Mouse (Mus musculus): ENCODE measurements at regions not wholly inside any gene's neighbourhood (a gene's known extent, or its start where the extent isn't known, plus 50 kb on each side); places are given as distances from the start of the nearest gene placed in this dataset.
A peak's percentile ranks its signal among the peaks of the same experiment; 100 is the strongest.

DNA sequence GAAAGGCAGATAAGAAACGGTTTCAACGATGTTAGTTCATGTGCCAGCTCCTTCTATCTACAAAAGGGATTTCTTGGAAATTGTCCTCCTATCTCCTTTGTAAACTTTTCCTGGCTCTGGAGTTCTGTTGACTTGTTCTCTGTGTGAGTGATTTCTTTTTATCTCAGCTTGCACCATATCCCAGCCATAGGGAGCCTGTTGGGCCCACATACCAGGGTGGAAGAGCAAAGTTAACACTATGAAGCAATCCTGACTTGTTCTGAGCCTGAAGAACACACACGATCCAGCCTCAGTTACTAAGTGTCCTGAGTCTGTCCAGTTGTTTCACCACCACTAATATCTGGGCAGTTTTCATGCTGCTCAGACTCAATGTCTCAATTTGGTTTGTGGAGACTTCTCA is 192.1 kb upstream of the Ptbp2 start:
- DNase-seq (ENCODE audit: low spot score in 2 of 2), result no peak

DNA sequence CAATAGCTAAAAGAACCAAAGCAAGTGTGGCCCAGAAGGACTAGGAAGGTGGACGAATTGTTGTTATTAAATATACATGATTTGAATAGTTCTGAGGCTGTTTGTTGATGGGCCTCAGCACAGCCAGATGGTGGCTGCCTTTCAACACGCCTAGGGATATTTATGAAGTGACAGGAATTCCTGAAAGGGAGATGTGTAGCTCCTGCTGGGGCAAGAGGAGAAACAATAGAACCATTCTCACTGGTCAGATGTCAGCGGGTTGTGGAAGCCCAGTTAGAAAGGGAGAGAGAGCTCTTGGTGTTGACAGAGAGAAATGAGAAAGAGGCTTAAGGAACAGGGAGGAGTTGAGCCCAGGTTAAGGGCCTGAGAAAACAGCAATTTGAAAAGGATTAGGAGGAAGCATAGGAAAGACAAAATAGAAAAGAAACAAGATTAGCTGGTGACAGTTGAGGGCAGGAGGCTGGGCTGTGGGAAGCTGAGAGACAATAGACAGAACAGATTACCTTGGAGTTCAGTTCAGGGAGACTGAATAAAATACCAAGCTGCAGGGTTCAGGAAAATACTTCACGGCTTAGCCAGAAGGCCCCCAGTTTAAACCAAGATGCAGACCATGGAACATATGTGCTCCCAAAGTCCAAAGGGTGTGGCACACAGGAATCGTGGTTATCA is 174.7 kb upstream of the Ptbp2 start:
- no peak for DNase-seq (ENCODE audit: low spot score in 2 of 2)

DNA sequence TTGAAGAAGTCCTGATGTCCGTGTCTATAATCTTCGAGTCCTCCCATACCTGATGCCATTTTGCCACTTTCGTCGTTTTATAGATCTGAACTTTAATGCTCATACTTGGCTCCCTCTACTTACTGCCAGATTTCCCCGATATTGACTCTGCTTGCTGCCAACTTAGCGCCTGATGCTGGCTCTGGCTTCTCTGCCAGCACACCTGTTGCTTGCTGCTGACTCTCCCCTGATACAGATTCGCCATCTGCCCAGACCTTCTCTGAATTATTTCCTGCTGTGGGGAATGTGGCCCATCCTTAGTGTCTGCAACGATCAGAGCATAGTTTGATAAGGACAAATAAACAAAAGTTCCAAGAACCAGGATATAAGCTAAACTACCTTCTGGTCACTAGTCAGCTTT is 173.3 kb upstream of the Ptbp2 start:
- no peak for DNase-seq (ENCODE audit: low spot score in 2 of 2)

DNA sequence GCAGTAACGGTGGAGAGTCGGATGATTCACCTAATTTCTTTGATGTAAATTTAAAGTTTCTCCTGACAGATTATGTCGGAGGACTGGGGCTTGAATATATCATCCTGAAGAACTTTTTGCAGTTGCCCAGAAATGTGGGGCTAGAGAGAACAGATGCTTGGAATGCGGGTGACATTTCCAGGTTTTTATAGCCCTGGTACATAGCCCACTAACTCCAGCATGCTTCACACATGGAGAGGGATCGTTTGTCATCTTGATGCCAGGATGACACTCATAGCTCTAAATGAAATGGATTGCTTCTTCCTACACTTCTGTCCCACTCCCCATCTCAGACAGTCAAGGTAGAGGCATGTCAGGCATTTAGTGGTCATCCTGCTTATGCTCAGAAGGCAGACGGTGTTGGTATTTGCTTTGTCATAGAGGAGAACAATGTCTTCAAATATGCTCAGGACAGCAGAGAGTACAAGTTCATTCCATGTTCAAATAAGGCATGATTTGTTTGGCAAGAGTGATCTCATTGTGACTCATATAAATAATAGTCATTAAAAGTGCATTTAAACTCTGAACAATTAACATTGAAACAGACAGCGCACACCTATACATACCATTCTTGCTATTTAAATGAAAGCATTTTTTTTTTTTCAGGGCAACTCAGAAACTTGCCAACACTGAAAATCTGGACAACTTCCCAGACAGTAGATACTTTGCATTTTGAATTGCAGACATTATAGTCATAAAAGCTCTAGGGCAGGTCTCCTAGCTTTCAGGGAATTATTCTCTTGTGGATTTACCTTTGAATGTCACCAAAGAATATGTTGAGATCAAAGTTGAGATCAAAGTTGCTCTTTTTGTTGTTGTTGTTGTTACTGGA is 171.7 kb upstream of the Ptbp2 start:
- no peak for DNase-seq (ENCODE audit: low spot score in 2 of 2)

DNA sequence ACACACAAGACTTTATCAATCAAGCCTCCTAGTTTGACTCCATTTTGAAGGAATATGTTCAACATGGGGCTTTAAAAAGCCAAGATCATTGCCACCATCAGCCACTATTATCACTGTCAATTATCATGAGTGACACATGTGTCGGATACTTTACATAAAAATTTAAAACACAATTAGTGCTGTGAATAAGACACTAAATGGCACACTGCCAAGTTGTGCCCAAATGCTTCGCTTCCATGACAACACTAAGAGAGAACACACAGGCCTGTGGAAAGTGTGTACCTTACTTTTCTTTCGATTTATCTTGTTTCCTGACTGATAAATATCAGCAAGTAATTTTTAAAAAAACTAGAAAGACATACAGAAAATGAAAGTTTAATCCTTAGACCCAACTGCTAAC is 166.5 kb upstream of the Ptbp2 start:
- DNase-seq (ENCODE audit: low spot score in 2 of 2), result no peak

DNA sequence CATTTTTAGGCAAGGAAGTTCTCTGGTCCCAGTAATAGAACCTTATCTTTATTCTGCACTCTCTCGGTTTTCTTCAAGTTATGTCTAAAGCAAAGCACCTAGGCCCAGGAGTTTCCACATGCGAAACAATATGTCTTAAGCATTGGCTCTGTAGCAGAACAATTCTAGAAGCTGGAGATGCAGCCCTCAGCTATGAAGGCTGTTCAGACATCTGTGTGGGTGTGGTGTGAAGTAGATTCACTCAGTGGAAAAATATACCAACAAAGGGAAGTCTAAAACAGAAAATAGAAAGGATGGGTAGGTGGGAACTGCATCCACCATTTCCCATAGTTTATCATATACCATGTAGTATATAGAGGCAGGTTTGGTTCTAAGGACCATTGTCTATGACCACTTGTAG is 165.8 kb upstream of the Ptbp2 start:
- no peak for DNase-seq (ENCODE audit: low spot score in 2 of 2)

DNA sequence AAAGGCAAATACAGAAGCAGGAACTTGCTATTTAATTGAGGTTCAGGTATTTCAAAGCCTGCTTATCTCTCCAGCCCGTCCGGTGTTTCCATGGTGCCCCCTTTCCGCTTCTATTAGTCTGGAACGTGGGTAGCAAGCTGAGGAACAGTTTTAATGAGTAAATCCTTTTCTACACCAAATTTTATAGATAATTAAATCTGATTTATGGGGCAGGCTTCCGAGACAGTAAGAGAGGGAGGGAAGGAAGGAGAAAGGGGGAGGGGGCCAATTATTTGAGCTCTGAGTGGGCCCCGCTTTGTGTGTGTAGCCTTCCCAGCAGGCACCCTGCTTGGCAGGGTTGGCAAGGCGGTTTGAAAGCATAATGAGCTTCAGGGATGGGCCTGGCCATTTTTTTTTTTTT is 165.4 kb upstream of the Ptbp2 start:
- no peak for DNase-seq (ENCODE audit: low spot score in 2 of 2)

DNA sequence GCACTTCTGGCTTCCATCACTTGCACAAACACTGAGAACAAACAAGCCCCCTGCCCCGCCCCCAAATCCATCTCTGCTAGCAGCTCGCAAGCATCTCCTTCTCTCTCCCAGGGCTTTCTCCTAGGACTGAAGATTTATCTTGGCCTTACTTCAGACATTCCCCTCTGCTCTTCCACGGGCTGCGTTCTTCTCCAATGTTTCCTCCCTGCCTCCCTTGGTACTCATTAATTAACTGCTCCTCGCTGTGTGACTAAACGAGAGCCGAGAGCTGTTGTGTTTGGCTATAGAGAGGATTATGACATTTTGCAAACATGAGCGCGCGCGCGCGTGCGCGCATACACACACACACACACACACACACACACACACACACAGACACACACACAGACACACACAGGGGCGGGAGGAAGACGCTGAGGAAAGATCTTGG is 164.8 kb upstream of the Ptbp2 start:
- peak in 1 of 2 experiments; percentile 47 for DNase-seq (ENCODE audit: low spot score in 2 of 2)

DNA sequence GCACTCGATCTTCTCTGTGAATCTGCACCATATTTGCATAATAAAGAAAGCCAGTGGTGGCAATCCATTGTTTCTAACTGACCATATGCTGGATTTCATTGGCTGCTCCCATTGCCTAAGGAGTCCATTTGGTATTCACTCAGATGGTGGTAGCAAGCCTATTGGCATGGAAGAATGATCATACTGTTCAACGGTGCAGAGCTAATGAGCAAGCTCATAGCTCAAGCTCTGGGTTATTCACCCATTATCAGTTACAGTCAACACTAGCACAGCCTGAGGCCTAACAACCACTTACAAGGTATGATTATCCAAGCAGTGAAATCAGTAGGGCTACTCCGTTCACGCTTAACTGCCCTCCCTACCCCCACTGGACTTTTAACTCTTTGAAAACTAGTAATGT is 162.9 kb upstream of the Ptbp2 start:
- no peak for DNase-seq (ENCODE audit: low spot score in 2 of 2)

DNA sequence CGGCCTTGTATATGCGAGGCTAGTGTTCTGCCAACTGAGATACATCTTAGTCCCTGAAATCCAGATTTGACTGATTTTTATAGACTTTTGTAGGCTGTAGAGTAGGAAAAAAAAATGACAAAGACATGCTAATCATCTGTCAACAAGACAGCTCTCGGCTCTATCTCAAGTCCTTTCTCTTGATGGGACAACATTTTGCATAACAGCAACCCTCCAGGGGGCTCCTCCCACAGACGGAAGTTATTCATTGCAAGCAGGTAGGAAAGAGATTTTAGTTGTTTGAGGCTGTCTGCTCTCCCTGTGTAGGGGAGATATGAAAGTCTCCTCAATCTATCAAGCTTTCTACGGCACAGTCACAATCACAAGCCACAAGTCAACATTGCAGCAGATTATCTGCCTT is 159.8 kb upstream of the Ptbp2 start:
- DNase-seq (ENCODE audit: low spot score in 2 of 2), result no peak

DNA sequence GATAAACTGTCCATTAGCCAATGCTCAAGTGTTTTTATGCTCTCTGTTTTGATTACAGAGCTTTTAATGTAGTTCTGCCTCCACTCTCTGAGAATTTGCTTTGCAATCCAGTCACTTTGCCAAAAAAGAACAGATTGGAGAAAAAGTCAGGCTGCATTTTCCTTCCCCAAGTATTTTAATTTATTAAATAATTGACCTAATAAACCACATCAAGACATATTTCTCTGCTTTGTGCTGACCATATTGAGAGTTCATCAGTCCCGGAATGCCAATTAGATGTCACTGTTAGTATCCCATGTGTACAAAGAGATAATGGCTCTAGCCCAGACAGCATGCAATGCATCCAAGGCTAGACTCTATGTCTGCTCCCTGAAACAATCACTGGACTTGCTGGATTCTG is 154.8 kb upstream of the Ptbp2 start:
- no peak for DNase-seq (ENCODE audit: low spot score in 2 of 2)

DNA sequence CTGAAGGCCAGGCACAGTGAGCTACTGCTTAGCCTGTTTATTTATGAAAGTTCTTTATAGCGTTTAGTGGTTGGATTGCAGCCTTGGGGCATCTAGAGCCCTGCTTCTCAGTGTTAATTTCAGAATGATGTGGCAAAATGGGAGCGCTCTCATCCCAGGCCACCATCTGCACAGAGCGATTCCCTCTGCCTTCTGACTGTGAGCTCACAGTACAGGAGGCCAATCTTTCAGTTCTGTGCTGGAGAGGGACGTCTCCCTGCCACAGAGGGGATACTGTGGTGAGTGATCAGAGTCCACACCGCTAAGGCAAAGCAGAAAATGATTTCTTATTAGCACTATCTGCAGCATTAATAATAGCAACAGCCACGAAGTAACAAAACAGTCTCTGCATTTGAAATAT is 154.2 kb upstream of the Ptbp2 start:
- DNase-seq (ENCODE audit: low spot score in 2 of 2), result no peak

DNA sequence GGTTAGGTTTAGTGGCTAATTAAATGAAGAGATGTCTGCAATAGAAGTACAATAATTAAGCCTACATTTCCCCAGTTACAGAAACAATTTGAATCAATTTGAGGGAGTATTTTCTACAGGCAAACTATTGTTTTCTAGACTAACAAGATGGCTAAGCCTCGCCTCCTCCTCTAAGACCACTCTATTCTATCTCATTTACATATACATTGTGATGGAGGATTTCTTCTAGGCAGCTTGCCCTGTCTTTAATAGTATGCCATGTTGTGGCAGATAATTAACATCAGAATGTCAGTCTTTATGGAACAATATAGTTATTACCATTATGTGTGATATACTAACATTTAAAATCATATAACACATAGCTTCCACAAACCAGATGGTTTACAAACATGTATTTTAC is 152.3 kb upstream of the Ptbp2 start:
- no peak for DNase-seq (ENCODE audit: low spot score in 2 of 2)

DNA sequence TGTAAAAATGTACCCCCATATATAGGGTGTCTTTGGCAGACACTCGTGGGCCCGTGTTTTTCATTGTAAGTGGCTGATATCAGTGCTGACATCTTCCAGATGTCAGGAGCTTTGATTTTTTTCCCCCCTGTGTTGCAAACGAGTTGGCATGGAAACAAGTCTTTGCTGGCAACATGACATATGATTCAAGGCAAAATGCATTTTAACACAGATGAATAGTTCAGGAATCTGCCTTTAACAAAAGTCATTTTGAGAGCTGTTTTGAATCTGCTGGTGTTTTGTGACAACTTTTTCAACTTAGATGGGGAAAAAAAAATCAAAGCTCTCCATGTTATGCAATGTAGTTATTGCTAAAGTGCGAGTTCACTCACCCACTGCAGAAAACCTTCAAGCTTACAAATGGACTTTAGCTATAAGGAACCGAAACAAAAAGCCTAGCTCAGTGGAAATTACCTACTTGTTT is 148.8 kb upstream of the Ptbp2 start:
- DNase-seq (ENCODE audit: low spot score in 2 of 2), result peak in 1 of 2 experiments; percentile 44

DNA sequence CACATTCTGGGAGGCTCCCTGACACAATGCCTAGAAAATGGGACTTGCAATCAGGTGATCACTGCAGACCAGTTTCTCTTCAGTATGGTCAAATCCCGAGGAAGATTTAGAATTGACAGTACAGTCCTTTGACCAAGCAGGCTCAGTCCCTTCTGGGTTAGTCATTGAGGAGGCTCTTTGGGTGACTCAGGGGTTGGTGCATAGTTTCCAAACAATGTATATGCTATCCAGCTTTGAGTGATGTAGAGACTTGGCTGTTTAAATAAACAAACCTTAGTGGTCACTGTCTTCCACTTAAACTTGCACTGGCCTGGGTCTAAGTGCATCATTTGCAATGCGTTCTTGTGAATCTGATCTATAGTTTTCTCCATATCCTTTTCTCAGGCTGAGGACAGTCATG is 144.0 kb upstream of the Ptbp2 start:
- no peak for DNase-seq (ENCODE audit: low spot score in 2 of 2)

DNA sequence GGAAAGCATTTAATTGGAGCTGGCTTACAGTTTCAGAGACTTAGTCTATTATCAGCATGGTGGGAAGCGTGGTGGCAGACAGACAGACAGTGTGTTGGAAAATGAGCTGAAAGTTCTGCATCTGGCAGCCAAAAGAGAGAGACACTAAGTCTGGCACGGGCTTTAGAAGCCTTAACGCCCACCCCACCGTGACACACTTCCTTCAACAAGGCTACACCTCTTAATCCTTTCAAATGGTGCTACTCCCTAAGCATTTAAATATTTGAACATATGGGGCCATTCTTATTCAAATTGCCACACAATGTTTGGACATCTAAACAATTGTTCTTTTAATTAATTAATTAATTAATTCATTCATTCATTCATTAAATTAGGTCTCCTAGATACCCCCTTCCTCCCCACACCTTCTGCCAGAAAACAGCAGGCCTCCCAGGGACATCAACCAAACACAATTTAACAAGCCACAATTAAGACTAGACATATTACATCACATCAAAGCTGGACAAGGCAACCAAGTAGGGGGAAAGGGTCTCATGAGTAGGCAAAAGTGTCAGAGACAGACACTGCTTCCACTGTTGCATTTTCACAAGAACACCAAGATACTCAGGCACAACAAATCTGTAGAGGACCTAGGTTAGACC is 135.4 kb upstream of the Ptbp2 start:
- no peak for DNase-seq (ENCODE audit: low spot score in 2 of 2)

DNA sequence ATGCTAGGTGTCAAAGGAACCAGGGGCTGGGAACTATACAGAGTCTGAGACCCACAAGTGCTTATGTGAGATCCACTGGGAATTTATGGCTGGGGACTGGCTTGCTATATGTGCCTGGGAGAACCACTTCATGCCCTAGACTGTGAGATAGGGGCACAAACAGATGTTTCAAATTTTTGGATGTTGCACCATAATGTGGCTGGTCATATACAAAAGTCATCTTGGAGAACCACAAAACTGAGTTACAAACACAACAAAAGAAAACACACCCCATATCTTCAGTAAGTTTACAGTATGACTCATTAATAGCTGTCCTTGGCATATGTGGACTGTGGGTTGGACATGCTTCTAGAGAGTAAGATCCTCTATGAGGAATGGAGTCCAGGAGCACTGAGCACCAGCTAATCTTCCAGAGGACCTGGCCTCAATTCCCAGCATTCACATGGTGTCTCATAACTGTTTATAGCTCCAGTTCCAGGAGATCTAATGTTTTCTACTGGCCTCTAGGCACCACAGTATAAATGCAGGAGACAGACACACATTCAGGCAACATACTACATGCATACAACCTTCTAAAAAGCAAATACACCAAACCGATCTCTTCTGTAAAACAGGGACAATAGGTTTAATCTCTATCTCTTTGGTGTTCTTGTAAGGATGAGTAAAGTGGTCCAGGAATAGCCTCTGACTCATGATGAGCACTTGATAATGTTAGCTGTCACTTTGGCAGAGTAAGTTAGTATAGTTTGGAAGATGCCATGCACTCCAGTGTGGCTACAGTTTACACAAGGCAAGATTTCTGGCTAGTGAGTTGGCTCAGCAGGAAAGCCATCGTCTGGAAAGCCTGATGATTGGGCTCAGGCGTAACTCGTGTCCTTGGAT is 132.0 kb upstream of the Ptbp2 start:
- no peak for DNase-seq (ENCODE audit: low spot score in 2 of 2)

DNA sequence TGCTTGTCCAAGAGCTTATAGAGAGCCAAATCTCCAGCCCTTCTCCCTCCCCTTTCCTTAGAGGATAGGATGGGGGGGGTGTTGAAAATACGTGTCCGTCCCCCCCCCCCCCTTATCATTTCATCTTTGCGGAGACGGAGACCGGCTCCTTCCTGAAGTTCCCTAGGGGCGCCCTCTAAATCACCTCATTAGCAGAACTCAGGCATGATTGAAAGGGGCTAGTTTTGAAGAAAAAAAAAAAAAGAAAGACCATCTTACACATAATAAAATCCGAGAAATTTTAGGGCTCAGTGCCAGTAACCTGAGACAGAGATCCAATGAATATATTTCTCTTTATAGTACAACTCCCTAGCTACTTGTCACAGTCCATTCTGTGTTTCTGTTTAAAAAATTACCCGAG is 127.3 kb upstream of the Ptbp2 start:
- DNase-seq (ENCODE audit: low spot score in 2 of 2), result no peak

DNA sequence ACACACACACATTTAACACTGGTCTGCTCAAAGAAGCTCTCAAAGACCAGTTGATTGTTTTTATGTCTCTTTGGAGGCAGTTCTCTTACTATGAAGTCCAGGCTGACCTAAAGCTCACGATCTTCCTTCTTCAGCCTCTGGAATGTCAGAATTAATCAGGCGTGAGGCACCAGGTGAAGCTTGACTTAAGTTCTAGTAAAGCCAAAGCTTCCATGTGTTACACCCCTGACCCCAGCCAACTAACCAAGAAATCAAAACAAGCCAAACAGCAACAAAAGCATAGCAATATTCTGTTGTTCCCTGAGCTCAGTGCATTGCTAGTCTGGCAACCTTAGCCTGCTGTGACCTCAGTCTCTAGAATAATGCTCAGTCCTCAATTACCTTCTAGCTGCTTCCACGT is 120.0 kb upstream of the Ptbp2 start:
- no peak for DNase-seq (ENCODE audit: low spot score in 2 of 2)

DNA sequence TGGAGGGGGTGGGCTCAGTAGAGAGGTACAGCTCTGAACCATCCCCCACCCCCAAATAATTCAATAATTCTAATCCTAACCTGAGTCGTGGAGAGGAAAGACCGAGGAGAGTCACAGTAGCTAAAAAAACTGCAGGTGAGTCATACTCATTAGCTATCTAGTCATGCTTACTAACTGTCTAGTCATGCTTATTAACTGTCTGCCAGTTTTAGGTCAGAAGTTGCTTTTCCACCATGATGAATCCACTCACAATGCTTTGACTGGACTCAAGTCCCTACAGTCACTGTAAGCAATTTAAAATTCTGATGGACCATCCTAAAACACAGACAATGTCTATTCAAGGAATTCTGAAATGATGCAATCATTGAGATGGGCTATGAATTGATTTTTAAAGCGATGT is 110.9 kb upstream of the Ptbp2 start:
- no peak for DNase-seq (ENCODE audit: low spot score in 2 of 2)

DNA sequence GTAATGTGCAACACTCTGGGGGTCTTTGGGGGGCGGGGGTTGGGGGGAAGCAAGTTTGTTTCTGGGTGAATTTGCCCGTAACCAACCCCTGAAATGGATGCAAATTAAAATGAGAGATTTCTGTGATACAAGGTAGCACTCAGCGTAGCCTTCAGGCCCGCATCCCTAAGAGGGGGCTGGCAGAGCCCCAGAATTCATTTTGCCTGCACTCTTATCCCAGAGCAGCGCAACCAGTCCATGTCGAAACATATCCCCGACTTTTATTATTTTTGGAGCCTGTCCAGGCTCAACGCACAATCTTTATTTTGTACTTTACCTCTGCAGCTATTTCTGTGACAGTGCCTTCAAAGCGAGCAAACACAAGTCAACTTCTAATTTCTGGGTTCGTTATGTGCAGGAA is 109.8 kb upstream of the Ptbp2 start:
- DNase-seq (ENCODE audit: low spot score in 2 of 2), result no peak

Measured in gastrocnemius, postnatal 4 days (tissue).